Mouse (Mus musculus) megakaryocyte, adult 5-6 weeks (primary cell): ENCODE measurements around the gene Hemgn. TPM values are rescaled to one million over a fixed set of nuclear protein-coding genes. Genes with fewer than 3 reads are reported as not detected.

Source experiments
- ATAC-seq: 2 replicates; pipeline ENCODE4 v1.8.0; 2016; ENCODE audit warnings: mild to moderate bottlenecking, inconsistent platforms; ENCODE audit not compliant: poor library complexity, severe bottlenecking
- total RNA-seq, 2 experiments: library from RNA; stranded (forward) in 1 of 2; stranded (reverse) in 1 of 2; fragments of 153-499, 151-499 nt in 1 of 2; fragments of 221-1000, 200-1000 nt in 1 of 2; gene quantifications; 2 replicates each; pipeline versions ENCODE4 v1.2.3 to v1.2.4; 2015 to 2017

The Hemgn gene
- total RNA-seq, 2 experiments from 2014 or later, result 4.8 to 5.8 TPM

GRCm38 (mm10) chr4:46417491-46417890, 4.2 kb upstream of the Hemgn start:
- ATAC-seq, result peak; percentile 69

- 0 out of 2 replicates have a peak, but pooled peaks have one; percentile 4 for ATAC-seq
Observed at GRCm38 (mm10) chr4:46412113-46412512, 1.2 kb downstream of the Hemgn start.

DNA sequence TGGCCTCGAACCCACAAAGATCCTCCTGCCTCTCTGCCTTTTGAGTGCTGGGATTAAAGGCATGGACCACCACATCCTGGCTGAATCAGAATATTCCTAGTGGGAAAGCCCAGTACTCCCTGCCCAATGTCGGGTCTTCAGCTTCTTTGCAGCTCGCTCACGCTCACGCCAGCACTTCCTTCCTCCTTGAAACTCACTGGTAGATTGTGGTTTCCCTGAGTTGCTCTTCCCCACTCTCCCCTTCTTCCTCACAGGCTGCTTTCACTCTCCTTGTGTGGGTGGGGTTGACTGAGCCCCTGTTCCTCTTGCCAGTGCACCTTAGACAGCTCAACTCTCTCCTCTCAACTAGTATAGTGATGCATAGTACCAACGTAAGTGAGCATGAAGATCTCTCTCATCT, 1.8 kb downstream of the Hemgn start:
- peak; percentile 88 for ATAC-seq

DNA sequence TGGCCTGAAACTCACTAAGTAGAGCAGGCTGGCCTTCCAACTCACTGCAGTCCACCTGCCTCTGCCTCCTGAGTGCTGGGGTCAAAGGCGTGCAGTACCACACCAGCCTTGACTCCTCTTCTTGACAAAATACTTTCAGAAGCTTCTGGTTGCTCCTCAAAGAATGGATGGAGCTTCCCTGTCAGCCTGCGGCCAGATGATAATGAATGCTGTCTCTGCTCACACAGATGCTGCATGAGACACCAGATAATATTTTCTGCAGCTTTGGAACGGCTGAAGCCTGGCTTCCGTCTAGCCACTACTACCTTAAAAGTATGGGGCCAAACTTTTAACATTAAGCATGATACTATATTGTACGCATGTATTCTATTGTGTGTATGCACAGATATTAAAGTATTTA, 2.6 kb downstream of the Hemgn start:
- 0 out of 2 replicates have a peak, but pooled peaks have one; percentile 4 for ATAC-seq

DNA sequence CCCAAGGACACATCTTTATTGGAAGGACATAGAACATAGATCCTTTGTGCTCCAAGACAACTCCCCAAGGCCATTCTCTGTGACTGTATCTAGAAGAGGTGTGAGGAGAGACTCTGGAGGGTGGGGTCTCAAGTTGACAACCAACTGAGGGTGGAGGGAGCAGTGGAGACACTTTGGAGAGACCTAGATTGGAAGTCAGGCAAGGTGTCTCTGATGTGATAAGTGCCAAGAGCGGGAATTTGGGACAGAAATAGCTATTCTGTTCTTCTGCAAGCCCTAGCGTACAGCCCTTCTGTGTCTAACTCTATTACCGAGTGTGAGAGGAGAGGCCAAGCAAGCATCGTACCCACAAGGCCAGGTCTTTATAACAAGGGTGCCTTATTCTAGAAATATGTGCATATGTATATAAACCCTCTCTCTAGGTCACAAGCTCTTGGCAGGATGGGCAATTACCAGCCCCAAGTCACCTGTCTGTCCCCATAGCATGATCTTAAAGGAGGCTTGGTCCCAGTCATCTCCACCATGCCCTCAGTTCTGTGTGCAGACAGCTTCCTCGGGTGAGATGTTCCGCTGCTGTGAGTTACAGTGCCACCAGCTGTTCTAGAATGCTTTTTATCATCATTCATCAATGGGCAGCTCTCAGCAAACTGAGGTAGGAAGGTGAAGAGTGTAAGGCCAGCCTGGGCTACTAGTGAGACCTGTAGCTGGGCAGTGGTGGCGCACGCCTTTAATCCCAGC, 6.2 kb downstream of the Hemgn start:
- no peak for ATAC-seq

- peak; percentile 80 for ATAC-seq
Observed at GRCm38 (mm10) chr4:46404042-46404795, 9.1 kb downstream of the Hemgn start.

- no peak for ATAC-seq
Observed at GRCm38 (mm10) chr4:46398839-46399238, 14.5 kb downstream of the Hemgn start.

DNA sequence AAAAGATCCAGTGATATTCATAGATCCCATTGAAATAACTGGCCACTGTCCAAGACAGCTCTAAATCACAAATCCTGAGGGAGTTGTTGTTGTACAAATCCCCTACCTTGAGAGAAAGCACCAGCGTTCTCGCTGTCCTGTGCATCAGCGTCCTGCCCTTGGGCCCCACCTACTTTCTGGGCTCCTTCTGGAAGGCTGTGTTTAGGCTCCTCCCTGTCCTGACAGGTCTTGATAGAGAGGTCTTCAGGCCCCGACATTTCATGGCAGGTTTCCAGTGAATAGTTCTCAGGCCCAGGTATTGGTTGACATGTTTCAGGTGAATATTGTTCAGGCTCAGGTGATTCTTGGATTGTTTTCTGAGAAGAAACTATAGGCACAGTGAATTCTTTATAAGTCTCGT, 17.6 kb downstream of the Hemgn start:
- ATAC-seq, result no peak

DNA sequence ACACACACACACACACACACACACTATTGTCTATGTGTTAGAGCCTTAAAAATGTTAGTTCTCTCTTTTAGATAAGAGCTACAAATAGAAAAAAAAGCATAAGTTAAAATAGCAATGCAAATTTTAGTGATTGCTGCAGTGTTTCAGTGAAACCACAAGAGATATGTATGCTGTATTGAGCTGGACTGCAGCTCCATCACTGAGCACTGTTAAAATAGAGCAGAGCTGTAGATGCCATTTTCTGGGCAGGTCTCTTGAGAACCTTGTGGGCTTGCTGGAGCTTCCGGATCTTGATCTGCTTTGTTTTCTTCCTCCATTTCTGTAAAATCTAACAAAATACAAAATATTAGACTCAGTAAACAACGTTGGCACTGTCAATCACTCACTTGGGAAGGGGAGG, 18.9 kb downstream of the Hemgn start:
- no peak for ATAC-seq

GRCm38 (mm10) chr4:46390390-46390970, 22.8 kb downstream of the Hemgn start:
- peak; percentile 61 for ATAC-seq

DNA sequence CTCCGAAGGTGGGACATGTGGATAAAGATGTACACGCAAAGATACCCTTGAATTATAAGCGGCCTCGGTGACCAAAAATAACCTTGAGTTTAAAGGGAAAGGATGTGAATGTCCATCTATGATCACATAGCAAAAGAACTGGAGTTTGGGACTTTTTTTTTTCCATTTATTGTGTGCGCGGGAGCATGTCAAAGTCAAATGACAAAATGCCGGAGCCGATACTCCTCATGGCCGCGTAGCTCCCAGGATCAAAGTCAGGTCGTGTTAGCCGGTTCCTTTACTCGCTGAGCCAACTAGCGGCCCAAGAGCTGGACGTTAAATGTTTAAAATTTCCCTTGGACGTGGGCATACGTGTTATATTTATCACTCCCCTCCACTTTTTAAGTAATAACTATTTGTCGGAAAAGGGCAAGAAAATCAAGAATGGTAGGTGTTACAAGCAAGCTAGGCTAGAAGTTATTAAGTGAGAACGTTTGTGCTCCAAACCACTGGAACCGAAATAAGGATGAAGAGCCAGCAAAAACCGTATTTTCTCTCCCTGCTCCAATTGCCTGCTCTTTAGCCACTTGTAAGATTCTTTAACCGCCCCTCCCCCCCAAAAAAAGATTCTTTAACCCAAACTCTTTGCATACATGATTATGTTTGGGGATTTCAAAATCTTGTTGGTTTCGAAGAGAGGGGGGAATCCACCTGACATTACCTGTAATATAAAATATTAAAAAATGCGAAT, 23.5 kb downstream of the Hemgn start:
- ATAC-seq, result peak; percentile 39

- ATAC-seq, result peak; percentile 91
Observed at GRCm38 (mm10) chr4:46389013-46389611, 24.2 kb downstream of the Hemgn start, which contains the start of gene Trmo. Gene Trmo (minus strand): TSS chr4:46389437.

DNA sequence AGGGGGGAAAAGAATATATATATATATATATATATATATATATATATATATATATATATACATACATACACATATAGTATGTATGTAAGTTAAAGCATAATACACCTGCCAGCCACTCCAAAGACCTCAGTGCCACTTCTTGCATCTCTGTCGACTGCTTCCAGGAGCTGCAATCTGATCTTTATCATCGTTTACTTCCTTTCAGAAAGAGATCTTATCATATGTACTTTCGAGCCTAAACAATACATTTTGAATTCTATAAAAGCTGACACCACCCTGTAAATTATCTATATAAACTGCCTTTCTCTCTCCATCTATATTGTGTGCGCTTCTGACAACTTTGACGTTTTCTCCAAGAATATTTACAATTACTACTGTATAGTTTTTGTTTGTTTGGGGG, 24.8 kb downstream of the Hemgn start:
- ATAC-seq, result no peak

DNA sequence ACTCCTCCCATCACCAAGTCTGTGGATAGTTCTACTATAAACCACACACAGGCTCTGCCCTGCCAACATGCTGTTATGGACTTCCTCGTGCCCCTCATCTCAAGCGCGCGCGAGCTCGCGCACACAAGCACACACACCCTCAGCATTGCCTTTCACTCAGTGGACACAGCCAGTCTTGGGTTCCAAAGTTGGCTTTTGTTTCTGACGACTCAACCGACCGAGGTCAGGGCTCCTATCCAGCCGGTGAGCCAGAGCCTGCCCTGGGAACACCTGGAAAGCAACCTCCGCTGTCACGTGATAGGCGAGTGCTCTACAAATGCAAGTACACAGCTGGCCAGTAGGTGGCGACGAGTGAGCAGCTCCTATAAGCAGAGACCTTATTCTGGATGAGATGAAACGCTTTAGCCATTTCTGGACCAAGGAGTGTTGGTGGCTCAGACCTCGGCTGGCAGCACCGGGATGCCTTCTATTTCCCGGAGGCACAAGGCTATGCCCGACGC, 38.4 kb downstream of the Hemgn start:
- ATAC-seq, result peak; percentile 90

DNA sequence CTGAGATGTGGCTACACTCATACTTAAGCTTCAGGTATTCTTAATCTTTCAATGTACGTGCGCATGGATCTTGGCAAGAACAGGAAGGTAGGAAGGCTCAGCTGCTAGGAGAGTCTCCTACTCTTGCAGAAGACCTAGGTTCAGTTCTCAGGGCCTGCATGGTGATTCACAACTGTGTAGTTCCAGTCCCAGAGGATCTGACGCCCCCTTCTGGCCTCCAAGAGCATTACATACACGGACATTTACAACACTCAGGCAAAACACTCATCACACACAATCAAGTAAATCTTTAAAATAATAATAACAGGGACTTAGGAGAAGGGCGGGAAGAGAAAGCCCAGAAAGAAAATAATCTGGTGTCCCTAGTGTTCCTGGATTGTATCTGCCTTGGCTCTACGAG, 38.9 kb downstream of the Hemgn start:
- peak; percentile 71 for ATAC-seq

DNA sequence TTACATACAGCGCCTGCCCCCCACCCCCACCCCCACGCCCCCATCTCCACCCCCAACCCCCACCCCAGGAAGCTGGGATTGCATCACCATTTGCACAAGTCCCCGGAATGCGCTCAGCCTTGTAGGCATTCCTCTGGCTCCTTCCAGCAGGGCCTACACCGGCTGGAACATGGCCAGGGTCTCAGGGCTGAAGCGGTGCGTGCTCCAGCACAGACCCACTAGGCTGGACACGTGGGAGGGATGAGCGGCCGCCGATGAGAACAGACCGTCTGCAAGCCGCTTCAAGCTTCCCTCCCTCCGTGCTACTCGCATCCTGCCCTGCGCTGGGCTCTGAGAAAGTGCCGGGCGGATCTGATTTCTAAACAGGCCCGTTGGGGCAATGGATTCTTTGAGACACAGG, 42.3 kb downstream of the Hemgn start:
- ATAC-seq, result 0 out of 2 replicates have a peak, but pooled peaks have one; percentile 10

- ATAC-seq, result no peak
Observed at GRCm38 (mm10) chr4:46370406-46370805, 42.9 kb downstream of the Hemgn start.

DNA sequence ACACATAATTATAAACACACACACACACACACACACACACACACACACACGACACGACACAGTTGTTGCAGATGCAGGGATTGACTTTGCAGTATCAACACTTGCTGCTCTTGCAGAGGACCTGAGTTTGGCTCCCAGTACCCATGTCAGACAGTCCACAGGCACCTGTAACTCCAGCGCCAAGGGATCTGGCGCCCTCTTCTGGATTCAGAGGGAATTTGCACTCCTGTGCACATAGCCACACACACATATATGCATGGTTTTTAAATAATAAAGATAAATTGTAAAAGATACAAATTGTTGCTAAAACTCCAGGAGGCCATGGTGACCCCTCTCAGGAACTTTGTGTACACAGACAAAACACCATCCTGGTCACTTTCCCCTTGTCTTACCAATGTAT, 44.2 kb downstream of the Hemgn start:
- no peak for ATAC-seq

- no peak for ATAC-seq
Observed at GRCm38 (mm10) chr4:46367487-46367959, 45.8 kb downstream of the Hemgn start.

GRCm38 (mm10) chr4:46364360-46364759, 48.9 kb downstream of the Hemgn start:
- ATAC-seq, result no peak
